ENCODE assay signal across 8 mouse cellular contexts in genomic region chr15:12248279-12248678, GRCm38 (mm10). TPM values are rescaled to one million over a fixed set of nuclear protein-coding genes. Genes with fewer than 3 reads are reported as not detected.
A peak's percentile ranks its signal among the peaks of the same experiment; 100 is the strongest.
DNase-seq lines count a peak whose midpoint lies in the region; ATAC-seq lines count a peak whose summit lies in the region.

No protein-coding gene starts in this region.

- no peak overlapping the region for H3K27ac ChIP-seq in heart, embryonic 10.5 days

- DNase-seq in heart, adult 11 months: peak; percentile 81
- no peak for DNase-seq in heart, embryonic 10.5 days (ENCODE audit: low spot score)
- peak; percentile 72 for DNase-seq in 416B (ENCODE audit: low read depth)
- peak; percentile 65 for DNase-seq in ES-CJ7 (ENCODE audit: low read depth, low spot score)
- peak; percentile 21 to 42 for DNase-seq in spleen, postnatal 36 days (ENCODE audit: low spot score in 2 of 2)
- DNase-seq in layer of hippocampus, adult 8-10 months (ENCODE audit: low spot score in 2 of 2): no peak
- no peak for DNase-seq in right cerebral cortex, adult 2 months (ENCODE audit: low spot score in 2 of 2)

- H3K4me1 ChIP-seq in heart, embryonic 10.5 days: peaks cover 42% of the 10 kb centered on the region

- H3K27me3 ChIP-seq in heart, embryonic 10.5 days (ENCODE audit: insufficient read depth, poor library complexity, severe bottlenecking): no peaks in the 10 kb centered on the region

- WGBS in heart, embryonic 10.5 days: 57% methylated on average over 4 of the region's 4 CpGs

- no peak overlapping the region for H3K4me3 ChIP-seq in heart, embryonic 10.5 days

- no peaks in the 10 kb centered on the region for H3K9me3 ChIP-seq in heart, embryonic 10.5 days

- ATAC-seq in erythroid progenitor cell, adult 5-6 weeks (replicated peaks; ENCODE audit: low FRiP score, poor library complexity, severe bottlenecking): peak; percentile 62; the same call in 1 of the 2 replicates

- H3K36me3 ChIP-seq in heart, embryonic 10.5 days: peaks cover 34% of the 10 kb centered on the region

RNA-seq across cellular contexts. Expression of gene Mtmr12, which starts 43.5 kb away (rescaled TPM):
- 18.7 and 19.0 TPM in 2 replicates for polyA plus RNA-seq in heart, embryonic 10.5 days (2016; fragmentation: Nextera tagmentation; extraction: Ambion mirVana)
- total RNA-seq in erythroid progenitor cell, adult 5-6 weeks (2015; ENCODE audit: low replicate concordance): 7.9 and 15.1 TPM in 2 replicates
- 17.2 and 24.7 TPM in 2 replicates for total RNA-seq in erythroid progenitor cell, adult 5-6 weeks (2017; ENCODE audit: low replicate concordance)
- 10 to 100 TPM; 56.7 to 62.5 (median 59.0) TPM for total RNA-seq in layer of hippocampus, adult 8-10 months (2022)

Comparison
In these comparisons a context has a peak if more than half of its experiments do, and no peak if none do; other contexts are left out.
1. DNase-seq: peak in heart, adult 11 months (single experiment), 416B (single experiment), ES-CJ7 (single experiment) and spleen, postnatal 36 days (2 of 2); none in heart, embryonic 10.5 days (single experiment), layer of hippocampus, adult 8-10 months (0 of 2) and right cerebral cortex, adult 2 months (0 of 2).